Mouse (Mus musculus) thymus, adult 2 months (tissue): ENCODE measurements around the gene Pde4a.

ENCODE experiments used
- CTCF ChIP-seq: fragments of 200-500 bp; IDR thresholded peaks from 2 replicates; pipeline ENCODE4 v1.5.1; 2012; ENCODE audit warnings: mild to moderate bottlenecking, control low read depth, low read length, moderate library complexity, borderline replicate concordance; ENCODE audit not compliant: control insufficient read depth, poor library complexity, insufficient read depth; ENCODE audit errors: extremely low read depth
- POLR2A ChIP-seq: fragments of 200-500 bp; IDR thresholded peaks from 2 replicates; pipeline ENCODE4 v1.6.1; 2012; ENCODE audit warnings: mild to moderate bottlenecking, low read length, control low read depth, moderate library complexity; ENCODE audit not compliant: control insufficient read depth, poor library complexity, insufficient read depth; ENCODE audit errors: extremely low read depth

- no peak for TF ChIP-seq CTCF
- no peak for TF ChIP-seq POLR2A
Measured at GRCm38 (mm10) chr9:21231551-21231950, 66.0 kb downstream of the Pde4a start.
